Mouse (Mus musculus): Measurements from ENCODE around the gene Hoxa10.
A peak's percentile ranks its signal among the peaks of the same experiment; 100 is the strongest.

Hoxa10 gene

DNA sequence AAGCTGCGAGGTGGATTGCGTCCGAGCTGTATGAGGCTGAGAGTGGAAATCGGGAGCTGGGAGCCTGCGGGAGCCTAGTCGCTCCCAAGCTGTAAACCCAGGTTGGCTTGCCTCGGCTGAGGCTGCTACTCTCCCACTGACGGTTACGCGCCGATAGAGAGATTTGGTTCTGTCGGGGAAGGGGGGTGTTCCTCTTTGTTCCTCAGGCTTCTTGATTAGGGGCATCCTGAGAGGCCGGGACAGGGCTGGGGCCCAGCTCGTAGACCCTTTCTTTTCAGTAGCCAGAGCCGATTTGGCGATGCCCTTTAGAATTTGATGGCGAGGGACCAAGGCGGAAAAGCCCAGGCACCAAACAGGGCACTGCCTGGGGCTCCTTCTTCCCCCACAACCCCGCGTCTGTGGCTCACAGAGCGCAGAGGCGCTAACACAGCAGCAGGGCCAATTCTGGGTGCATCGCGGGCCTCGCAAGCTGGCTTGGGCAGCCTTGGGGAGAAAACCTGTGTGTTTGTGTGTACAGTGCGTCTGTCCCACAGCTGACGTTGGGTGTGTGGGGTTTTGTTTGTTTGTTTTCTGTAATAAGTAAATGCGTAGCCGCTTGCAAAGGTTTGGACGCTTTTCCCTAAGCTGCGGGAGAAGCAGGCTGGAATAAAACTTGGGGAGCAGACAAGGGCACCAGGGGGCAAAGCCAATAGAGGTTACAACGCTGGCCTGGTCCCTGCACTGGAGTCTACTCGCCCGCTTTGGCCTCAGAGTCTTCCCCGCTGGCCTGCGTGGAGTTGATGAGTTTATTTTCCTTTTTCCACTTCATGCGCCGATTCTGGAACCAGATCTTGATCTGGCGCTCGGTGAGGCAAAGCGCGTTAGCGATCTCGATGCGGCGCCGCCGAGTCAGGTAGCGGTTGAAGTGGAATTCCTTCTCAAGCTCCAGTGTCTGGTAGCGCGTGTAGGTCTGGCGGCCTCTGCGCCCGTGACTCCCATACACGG, 34.7 kb downstream of the Hoxa10 start:
- DNase-seq (ENCODE audit: low read depth, low spot score) = no peak

GRCm38 (mm10) chr6:52205221-52205620, 35.4 kb downstream of the Hoxa10 start:
- DNase-seq (ENCODE audit: low read depth, low spot score) = no peak

GRCm38 (mm10) chr6:52204050-52204752, 36.5 kb downstream of the Hoxa10 start, which contains the start of gene Hoxa5:
Hoxa5 (minus strand) TSS chr6:52204587.
- peak; percentile 31 for DNase-seq (ENCODE audit: low read depth, low spot score)

DNA sequence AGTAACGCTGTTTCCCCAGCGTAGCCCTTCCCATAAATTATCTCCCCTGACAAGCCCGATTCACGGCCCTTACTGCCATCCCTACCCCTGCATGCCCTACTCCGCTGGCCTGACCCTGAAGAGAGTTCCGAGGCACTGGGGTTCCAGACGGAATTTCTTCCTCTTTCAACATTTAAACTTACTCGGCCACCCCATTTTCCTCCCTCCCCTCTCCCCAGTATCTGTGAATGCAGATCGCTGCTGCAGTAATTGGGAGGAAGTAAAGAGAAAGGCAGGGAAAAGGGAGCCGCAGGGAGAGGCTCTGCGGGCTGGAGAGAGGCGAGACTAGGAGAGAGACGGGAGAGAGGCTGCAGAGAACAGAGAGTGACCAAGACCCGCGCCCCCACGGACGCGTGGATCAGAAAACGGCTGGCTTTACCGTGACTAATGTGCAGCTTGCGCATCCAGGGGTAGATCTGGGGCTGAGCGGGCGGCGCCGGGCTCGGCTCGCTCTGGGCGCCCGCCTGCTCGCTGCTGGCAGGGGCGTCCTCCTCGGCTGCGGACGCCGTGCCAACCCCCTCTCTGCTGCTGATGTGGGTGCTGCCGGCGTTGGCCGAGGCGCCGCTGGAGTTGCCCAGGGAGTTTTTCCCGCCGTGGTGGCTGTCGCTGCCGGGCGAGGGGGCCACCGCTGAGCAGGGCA, 37.1 kb downstream of the Hoxa10 start:
- no peak for DNase-seq (ENCODE audit: low read depth, low spot score)

GRCm38 (mm10) chr6:52203121-52203370, 37.6 kb downstream of the Hoxa10 start:
- no peak for DNase-seq (ENCODE audit: low read depth, low spot score)

DNA sequence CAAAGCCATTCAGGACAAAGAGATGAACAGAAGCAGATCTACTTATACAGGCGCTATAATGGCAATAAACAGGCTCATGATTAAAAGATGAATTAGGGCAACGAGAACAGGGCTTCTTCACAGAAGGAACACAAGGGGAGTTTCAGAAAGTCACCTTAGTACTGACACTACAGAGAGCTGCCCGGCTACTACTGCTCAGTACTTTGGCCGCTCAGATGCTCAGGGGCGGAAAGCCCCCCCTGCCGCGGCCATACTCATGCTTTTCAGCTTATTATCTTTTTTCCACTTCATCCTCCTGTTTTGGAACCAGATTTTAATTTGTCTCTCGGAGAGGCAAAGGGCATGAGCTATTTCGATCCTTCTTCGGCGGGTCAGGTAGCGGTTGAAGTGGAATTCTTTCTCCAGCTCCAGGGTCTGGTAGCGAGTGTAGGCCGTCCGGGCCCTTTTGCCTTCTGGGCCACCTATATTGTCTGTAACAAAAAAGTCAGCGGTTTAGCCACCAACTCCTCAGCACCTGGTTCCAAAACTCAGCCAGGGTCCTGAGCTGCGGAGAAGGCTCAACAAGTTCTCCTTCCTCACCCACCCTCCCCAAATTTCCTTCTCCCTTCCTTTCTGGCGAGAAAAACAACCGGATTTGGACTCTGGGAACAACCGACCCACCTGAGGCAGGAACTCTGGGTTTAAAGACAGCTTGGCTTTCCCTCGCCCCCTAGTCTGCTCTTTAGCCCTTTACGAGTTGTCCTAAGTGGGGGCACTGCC, 38.1 kb downstream of the Hoxa10 start:
- no peak for DNase-seq (ENCODE audit: low read depth, low spot score)

- DNase-seq (ENCODE audit: low read depth, low spot score) = no peak
Observed at GRCm38 (mm10) chr6:52201269-52201668, 39.4 kb downstream of the Hoxa10 start.

GRCm38 (mm10) chr6:52200751-52201250, 39.9 kb downstream of the Hoxa10 start:
- DNase-seq (ENCODE audit: low read depth, low spot score) = no peak

GRCm38 (mm10) chr6:52200073-52200750, 40.4 kb downstream of the Hoxa10 start:
- no peak for DNase-seq (ENCODE audit: low read depth, low spot score)

GRCm38 (mm10) chr6:52197271-52197670, 43.4 kb downstream of the Hoxa10 start:
- DNase-seq (ENCODE audit: low read depth, low spot score) = peak; percentile 60

GRCm38 (mm10) chr6:52196811-52197210, 43.8 kb downstream of the Hoxa10 start:
- no peak for DNase-seq (ENCODE audit: low read depth, low spot score)

DNA sequence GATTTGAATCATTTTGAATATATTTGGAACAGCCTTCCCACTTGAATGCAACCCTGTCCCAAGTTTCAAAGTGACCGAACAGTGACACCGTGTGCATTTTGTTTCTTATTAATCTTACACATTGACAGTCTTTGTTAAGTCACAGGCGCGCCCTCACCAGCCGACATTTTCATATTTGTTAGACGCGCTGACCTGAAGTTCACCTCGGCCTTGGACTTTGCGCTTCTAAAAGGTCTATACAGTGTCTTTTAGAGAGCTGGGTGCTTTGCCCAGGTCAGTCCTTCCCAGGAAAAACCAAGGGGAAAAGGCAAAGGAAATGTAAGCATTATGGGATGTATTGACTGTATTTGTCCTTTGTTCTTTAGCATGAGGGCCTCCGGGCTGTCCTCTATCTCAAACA, 46.0 kb downstream of the Hoxa10 start:
- DNase-seq (ENCODE audit: low read depth, low spot score) = no peak

DNA sequence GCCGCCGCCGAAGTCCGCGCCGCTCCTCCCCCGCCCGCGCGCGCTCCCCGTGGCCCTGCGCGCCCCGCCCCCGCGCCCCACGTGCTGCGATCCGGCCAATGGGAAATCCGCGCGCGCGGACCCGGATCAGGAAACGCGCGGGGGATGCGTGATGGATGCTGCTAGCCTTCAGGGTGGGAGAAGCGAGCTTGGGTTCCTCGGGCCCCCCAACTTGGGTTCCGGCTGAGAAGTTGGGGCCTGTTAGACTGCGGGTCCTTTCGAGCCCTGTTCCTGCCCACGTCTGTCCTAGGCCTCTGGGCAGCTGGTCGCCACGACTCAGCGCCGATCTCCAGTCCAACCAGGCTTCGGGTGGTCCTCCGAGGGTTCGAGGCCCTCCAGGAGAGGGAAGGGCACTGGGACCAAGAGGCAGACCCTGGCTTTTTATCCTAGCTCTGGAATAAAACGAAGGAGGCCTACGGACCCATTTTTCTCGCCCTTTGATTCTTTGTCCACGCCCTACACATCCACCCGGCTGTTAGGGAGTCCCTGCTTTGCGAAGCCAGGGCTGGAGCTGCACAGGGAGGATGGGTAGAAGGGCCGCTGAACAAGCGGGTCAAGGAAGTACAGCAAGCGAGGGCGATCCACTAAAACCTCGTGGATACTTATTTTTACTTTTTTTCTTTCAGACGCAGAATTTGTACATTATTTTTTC, 48.6 kb downstream of the Hoxa10 start:
- DNase-seq (ENCODE audit: low read depth, low spot score) = peak; percentile 23

GRCm38 (mm10) chr6:52190906-52191810, 49.5 kb downstream of the Hoxa10 start, which contains the start of gene Hoxa4:
Hoxa4 (minus strand) TSS chr6:52191753.
- no peak for DNase-seq (ENCODE audit: low read depth, low spot score)

DNA sequence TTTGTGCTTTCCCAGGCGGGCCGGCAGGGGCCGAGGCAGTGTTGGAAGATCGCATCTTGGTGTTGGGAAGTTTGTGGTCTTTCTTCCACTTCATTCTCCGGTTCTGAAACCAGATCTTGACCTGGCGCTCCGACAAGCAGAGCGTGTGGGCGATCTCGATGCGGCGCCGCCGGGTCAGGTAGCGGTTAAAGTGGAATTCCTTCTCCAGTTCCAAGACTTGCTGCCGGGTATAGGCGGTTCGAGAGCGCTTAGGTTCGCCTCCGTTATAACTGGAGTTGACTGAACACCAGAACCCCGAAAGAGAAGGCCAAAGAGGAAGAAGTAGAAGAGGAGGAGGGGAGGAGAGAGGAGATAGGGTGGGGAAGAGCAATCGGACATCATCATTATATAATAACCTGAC, 50.2 kb downstream of the Hoxa10 start:
- DNase-seq (ENCODE audit: low read depth, low spot score) = no peak

DNA sequence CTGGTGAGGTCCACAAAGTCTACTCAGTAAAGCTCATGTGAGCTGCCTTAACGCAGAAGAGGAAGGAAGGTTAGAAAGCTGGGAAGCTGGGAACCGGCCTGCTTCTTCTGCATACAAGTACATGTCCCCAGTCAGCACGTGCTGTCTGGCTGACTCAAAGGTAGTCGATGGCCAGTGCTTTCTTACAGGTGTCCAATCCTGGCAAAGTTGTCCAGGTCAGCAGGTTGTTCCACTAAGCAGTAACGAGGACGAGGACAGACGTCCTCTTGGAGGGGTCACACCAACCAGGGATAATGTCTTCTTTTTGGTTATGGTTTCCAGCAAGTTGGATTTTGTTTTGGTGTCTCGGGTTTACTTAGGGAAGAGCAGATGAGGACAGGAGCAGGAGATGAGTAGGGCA, 50.7 kb downstream of the Hoxa10 start:
- DNase-seq (ENCODE audit: low read depth, low spot score) = no peak

- DNase-seq (ENCODE audit: low read depth, low spot score) = no peak
Observed at GRCm38 (mm10) chr6:52189172-52189591, 51.5 kb downstream of the Hoxa10 start.

GRCm38 (mm10) chr6:52186500-52186899, 54.2 kb downstream of the Hoxa10 start:
- DNase-seq (ENCODE audit: low read depth, low spot score) = no peak

- DNase-seq (ENCODE audit: low read depth, low spot score) = no peak
Observed at GRCm38 (mm10) chr6:52185834-52186233, 54.8 kb downstream of the Hoxa10 start.

Measured in brain, adult 2 months (tissue).